Mouse (Mus musculus): Measurements from ENCODE around the gene Gm10447. TPM values are rescaled to one million over a fixed set of nuclear protein-coding genes. Genes with fewer than 3 reads are reported as not detected.
A peak's percentile ranks its signal among the peaks of the same experiment; 100 is the strongest.

Gm10447 gene
- total and polyA plus RNA-seq, 3 experiments, result not detected

DNA sequence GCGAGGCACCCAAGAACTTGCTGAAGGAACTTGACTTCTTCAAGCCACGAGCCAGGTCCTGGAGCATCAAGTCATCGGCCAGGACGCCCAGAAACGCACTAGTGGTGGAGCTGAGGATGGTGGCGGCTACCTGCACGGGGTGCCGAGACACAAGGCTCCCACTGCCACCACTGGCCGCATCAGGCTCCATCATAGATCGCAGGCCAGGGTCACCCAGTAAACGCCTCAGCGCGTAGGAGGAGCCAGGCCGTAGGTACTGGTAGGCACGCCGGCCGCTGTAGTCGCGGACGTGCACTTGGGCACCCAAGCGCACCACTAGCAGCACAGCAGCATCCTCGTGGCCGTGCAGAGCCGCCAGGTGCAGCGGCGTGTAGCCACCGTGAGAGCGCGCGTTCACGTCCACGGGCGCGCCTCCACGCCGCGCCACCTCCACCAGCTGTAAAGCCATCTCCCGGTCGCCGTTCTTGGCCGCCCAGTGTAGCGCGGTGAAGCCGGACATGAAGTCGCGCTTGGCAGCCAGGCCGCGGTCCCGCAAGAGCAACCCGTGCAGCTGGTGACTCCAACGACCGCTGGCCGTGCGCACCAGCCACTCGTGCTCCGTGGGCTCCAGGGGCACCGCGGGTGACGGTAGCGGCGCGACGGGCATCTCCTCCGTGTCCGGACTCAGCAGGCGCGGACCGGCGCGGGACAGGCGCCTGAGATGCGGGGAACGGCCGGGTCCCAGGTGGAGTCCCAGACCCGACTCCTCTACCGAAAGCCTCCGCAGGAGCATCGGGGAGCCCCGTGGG, 21.7 kb upstream of the Gm10447 start:
- DNase-seq, result no peak

GRCm38 (mm10) chr11:53477833-53478232, 20.9 kb upstream of the Gm10447 start:
- DNase-seq, result no peak

DNA sequence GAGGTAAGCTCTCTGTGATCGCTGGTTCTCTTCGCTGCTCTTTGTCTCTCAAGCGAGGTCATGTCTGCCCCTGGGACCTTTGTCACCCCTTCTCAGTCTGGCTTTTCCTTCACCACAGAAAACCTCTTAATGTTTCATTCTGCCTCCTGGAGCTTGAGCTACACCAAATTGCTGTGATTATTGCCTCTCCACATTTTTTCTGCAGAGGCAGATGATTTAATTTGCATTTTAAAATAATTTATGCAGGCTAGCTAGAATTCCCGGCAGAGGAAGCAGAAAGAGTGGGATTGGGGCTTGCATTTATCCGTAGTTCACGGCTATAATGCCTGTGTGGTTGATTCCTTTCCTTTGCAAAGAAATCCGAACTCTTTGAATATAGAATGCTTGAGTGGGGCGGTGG, 18.7 kb upstream of the Gm10447 start:
- no peak for DNase-seq

GRCm38 (mm10) chr11:53472709-53473108, 15.8 kb upstream of the Gm10447 start:
- no peak for DNase-seq

- DNase-seq, result peak; percentile 89
These were observed 13.2 kb upstream of the Gm10447 start, which contains the start of gene Gm9837 for GRCm38 (mm10) chr11:53469968-53470695. Gene Gm9837 (minus strand): TSS chr11:53470479.

- no peak for DNase-seq
These were observed 12.5 kb upstream of the Gm10447 start for GRCm38 (mm10) chr11:53469294-53469967.

DNA sequence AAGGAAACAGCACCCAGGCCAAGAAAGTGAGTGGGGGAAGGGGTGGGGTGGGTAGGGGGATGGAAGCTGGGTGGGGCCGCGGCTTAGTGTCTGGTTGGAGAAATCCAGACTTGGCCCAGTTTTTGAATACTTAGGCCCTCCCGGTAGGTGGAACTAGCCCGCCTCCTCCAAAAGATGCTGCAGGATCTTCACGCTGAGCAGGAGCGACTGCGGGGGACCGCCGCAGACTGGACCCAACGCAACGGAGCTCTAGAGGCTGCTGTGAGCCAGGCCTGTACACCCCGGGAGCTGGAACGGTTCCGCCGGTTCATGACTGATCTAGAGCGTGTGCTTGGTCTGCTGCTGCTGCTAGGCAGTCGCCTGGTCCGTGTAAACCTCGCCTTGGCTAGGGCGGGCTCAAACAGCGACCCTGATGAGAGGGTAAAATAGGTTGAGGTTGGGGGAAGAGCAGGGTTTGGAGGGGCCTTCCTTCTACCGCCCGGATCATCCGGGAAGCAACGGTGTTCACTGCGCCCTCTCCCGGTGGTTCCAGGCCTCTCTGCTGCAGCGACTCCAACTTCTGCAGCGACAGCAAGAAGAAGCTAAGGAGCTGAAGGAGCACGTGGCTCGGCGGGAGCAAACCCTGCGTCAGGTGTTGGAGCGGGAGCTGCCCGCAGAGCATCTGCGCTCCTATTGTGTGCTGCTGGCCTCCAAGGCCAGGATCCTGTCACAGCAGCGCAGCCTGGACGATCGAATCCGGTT, 9.5 kb upstream of the Gm10447 start:
- peak; percentile 84 for DNase-seq

DNA sequence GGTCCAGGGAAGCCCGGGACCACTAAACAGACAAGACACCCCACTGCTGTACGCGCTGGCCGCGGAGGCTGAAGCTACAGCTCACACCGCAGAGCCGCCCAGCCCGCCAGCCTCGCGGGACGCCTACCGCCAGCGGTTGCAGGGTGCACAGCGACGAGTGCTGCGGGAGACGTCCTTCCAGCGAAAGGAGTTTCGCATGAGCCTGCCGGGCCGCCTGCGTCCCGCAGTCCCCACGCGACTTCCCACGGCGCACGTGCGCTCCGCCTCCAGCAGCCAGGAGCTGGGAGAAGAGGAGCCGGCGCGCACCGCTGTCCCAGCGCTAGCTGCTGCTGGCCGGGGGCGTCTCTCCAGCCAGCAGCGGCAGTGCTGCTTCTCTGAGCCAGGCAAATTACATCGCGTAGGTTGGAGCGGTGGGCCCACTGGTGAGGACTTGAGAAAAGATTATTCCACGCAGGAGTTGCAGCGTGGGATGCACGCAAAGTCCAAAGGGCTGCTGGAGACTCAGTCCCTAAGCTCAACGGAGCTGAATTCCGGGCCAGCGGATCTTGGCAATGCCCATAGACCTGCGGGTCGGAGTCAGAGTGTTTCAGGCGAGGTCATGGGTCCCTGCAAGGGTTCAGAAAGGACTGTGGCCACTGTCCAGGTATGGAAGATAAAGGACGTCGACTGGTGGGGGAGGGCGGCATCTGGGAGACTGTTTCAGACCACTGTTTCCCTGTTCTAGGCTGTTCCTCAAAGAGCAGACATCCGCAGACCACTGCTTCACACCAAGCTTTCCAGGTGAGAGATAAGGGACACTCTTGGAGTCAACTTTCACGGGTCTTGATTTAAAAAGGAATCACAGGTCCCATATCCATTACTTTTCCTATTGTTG, 6.9 kb upstream of the Gm10447 start:
- DNase-seq, result peak; percentile 45

DNA sequence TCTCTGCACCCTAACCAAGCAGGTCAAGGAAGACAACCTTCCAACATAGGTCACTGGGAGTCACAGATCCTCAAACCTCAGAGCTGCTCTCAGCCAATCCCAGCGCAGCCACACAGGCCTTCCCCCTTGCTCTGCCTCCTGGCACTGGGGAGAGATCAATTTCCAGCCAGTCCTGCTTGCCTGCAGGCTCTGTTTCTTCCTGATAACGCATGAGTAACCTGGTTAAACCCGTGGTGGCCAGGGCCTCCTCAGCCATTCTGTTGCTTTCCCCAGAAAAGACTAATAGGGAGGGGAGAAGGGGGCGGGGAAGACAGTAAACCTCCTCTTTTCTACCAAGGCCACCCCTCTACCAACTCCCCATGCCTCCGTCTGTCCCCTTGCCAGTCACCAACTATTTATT, 4.8 kb upstream of the Gm10447 start:
- DNase-seq, result peak; percentile 47

- no peak for DNase-seq
These were observed 3.3 kb upstream of the Gm10447 start for GRCm38 (mm10) chr11:53460192-53460591.

- no peak for DNase-seq
These were observed 2.1 kb upstream of the Gm10447 start for GRCm38 (mm10) chr11:53458996-53459395.

DNA sequence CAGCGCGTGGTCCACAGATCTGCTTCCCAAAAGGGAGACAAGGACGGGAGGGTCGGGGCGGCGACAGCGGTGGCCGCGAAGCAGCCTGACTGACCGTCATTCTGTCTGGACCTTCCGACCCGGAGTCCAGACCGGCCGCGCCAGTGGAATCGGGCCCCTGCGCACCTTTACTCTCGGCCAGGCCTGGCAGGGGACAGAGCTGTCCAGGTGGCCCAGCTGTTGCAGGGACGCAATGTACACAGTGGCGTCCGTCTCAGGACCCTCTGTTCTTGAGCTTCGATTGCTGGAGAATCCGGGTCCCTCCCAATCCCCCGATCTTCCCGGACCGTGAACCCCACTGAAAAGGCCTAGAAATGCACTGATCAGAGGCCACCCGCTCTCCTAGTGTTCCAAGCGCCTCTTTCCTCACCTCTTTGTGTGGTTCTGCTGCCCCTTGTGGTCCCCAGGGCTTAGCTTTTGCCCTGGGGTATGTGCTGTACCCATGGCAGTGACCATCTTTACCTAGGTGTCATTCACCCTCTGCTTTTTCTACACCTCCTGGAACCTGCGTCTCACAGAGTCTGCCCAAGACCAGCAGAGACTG, 553 bp upstream of the Gm10447 start:
- no peak for DNase-seq

DNA sequence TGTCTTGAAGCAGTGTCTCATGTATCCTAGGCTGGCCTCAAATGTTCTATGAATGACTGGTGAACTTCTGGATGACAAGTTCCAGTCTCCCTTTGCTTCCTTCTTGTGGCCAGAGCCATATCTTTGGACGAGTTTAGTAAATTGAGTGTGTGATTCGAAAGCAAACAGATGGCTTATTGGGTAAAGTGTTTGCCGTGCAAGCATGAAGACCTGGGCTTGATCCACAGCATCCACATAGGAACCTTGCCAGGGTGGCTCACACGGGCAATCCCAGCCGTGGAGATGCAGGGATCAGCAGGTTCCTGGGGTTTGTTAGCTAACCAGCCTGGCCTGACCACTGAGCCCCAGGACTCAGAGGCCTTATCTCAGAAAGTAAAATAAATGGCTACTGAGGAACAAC, 3.9 kb downstream of the Gm10447 start:
- no peak for DNase-seq

GRCm38 (mm10) chr11:53452396-53452795, 4.5 kb downstream of the Gm10447 start:
- DNase-seq, result peak; percentile 59

DNA sequence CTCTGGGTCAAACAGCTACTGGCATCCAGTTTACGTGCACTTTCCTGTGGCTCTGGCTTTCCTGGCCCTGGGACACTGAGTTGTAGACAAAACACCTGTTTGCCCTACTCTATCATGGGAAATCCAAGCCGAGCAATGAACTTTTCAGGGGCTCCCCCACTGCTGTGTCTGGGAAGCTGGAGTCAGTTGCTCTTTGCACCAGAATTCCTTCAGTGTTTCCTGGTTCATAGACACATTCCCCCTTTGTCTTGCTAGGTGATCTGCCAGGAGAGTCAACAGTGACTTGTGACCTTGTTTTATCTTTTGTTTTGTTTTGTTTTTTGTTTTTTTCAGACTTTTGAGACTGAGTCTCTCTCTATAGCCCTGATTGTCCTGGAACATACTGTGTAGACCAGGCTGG, 5.5 kb downstream of the Gm10447 start:
- no peak for DNase-seq

DNA sequence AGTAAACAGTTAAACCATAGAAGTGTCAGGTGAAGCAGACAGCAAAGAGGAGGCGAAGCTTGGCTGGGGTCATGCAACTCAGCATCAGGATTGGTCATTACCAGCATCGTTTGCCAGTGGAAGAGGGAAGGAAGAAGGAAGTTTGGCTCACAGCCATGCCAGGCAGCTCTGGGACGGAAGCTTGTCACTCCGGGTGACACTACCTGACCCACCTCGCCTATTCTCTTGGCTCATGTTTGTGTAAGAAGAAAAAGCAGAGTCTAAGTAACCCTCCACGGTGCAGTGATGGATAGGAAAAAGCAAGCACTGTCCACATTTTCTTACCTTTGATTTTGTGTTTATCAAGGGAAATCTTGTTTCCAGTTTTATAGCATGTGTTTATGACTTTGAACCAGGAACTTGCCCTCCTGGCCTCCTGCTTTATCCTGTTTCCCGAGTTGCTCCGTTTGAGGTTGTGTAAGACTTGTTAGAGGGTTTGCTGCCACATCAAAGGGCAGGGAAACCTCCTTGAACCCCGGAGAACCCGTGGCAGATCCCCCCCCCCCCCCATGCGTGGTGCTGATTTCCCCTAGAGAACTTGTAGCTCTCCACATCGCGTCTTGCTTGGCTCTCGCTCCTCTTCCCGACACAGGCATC, 6.7 kb downstream of the Gm10447 start:
- no peak for DNase-seq

GRCm38 (mm10) chr11:53448529-53448928, 8.4 kb downstream of the Gm10447 start:
- peak; percentile 83 for DNase-seq

- no peak for DNase-seq
These were observed 8.9 kb downstream of the Gm10447 start for GRCm38 (mm10) chr11:53447996-53448395.

GRCm38 (mm10) chr11:53446183-53446582, 10.7 kb downstream of the Gm10447 start:
- no peak for DNase-seq

DNA sequence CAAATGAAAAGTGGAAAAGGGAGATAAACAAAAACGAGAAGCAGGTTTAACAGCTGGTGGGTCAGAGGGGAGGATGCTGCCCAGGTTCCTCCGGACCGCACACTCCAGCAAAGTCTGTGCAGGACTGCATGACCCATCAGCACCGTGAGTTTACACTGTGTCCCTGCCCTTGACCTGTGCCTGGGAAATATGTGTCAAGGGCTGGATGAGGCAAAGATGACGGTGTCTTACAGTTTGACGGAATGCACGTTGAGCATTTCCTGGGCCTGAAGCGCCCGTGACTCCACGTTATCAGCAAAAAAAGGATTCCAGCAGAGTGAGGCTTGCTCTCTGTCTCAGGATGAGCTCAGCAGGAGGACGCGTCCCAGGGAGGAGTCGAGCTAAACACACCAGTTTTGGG, 11.3 kb downstream of the Gm10447 start:
- peak; percentile 82 for DNase-seq

Data from adrenal gland, adult 2 months (tissue).